Mouse (Mus musculus) heart, adult 2 months (tissue): Measurements from ENCODE around the gene Gclc. TPM values are rescaled to one million over a fixed set of nuclear protein-coding genes. Genes with fewer than 3 reads are reported as not detected.

Experiments used
- DNase-seq, 2 experiments: peaks; one replicate each; pipeline ENCODE4 v3.0.0; 2021
- H3K27ac ChIP-seq: fragments of 200-600 bp; 2 replicates; pipeline ENCODE4 v1.8.1; 2022
- H3K27me3 ChIP-seq: fragments of 200-500 bp; 2 replicates; pipeline ENCODE4 v1.6.1; 2012; ENCODE audit warnings: mild to moderate bottlenecking, low read length, inconsistent platforms, mixed read lengths; ENCODE audit not compliant: control insufficient read depth, insufficient read depth
- H3K36me3 ChIP-seq: fragments of 200-500 bp; 2 replicates; pipeline ENCODE4 v1.6.1; 2012; ENCODE audit warnings: low read length, inconsistent platforms; ENCODE audit not compliant: control insufficient read depth, insufficient read depth
- H3K4me1 ChIP-seq: fragments of 200-500 bp; 2 replicates; pipeline ENCODE4 v1.6.1; 2011; ENCODE audit warnings: low read length; ENCODE audit not compliant: control insufficient read depth, insufficient read depth
- H3K4me3 ChIP-seq: fragments of 200-600 bp; 2 replicates; pipeline ENCODE4 v1.8.1; 2022
- H3K79me2 ChIP-seq: fragments of 200-500 bp; replicated peaks from 2 replicates; pipeline ENCODE4 v1.6.1; 2012; ENCODE audit warnings: mild to moderate bottlenecking, inconsistent platforms, low read length, moderate library complexity, mixed read lengths; ENCODE audit not compliant: control insufficient read depth, insufficient read depth
- H3K9ac ChIP-seq: fragments of 200-500 bp; 2 replicates; pipeline ENCODE4 v1.6.1; 2012; ENCODE audit warnings: low read depth, mild to moderate bottlenecking, control low read depth, inconsistent platforms, low read length, mixed read lengths
- CTCF ChIP-seq: fragments of 200-600 bp; IDR thresholded peaks from 2 replicates; pipeline ENCODE4 v1.8.1; 2022; ENCODE audit warnings: antibody characterized with exemption, mild to moderate bottlenecking, moderate library complexity
- EP300 ChIP-seq: fragments of 200-500 bp; IDR thresholded peaks from 2 replicates; pipeline ENCODE4 v1.6.1; 2011; ENCODE audit warnings: low read depth, low read length, control low read depth; ENCODE audit not compliant: insufficient read depth
- POLR2A ChIP-seq: fragments of 200-500 bp; IDR thresholded peaks from 2 replicates; pipeline ENCODE4 v1.6.1; 2011; ENCODE audit warnings: mild to moderate bottlenecking, low read depth, low read length, control low read depth; ENCODE audit not compliant: insufficient read depth
- WGBS: fragments of 180-500 bp; shearing (Covaris S2); methylation state at CpG from one replicate; pipeline ENCODE4 v1.1.7; 2018; 5-methylcytosine and 5-hydroxymethylcytosine counted together
- intact Hi-C: fragments of 180-260 bp; cut with DNase I; formaldehyde crosslinking; loops from one replicate; pipeline ENCODE4 v1.15.1; 2025
- polyA plus RNA-seq: library from polyadenylated mRNA; depleted of rRNA; stranded (reverse); fragments of >200 nt; gene quantifications from 2 replicates; pipeline ENCODE4 v1.2.3, GENCODE M21; 2012
- total RNA-seq, 2 experiments: library from RNA; stranded (reverse); gene quantifications; 2 replicates each; pipeline ENCODE4 v1.2.3; 2021

Gene Gclc
- total and polyA plus RNA-seq, 3 experiments: 6.6 to 12.0 (median 10.6) TPM

- intact Hi-C loops: loop anchor here (2.0 to 5.0 kb wide), 3 partner anchors 96 to 203 kb away; no protein-coding TSS in a partner anchor
- H3K9ac ChIP-seq: peak overlapping the region; percentile 75
- no peaks in the 10 kb centered on the region; the same call in 1 of the 2 replicates for H3K4me1 ChIP-seq
- peak; percentile 98 for DNase-seq
- TF ChIP-seq POLR2A (peak; percentile 81), CTCF (no peak), EP300 (peak; percentile 76; the same call in 1 of the 2 replicates)
- peak overlapping the region; percentile 72 for H3K4me3 ChIP-seq
- H3K79me2 ChIP-seq: no peaks in the 10 kb centered on the region
- H3K36me3 ChIP-seq: no peaks in the 10 kb centered on the region; the same call in 1 of the 2 replicates
- under 1% methylated on average over 79 of the region's 79 CpGs for WGBS
- H3K27me3 ChIP-seq: no peaks in the 10 kb centered on the region
- H3K27ac ChIP-seq: peak overlapping the region; percentile 86
Measured at GRCm38 (mm10) chr9:77750133-77751060, 3.9 kb upstream of the Gclc start.

- DNase-seq: no peak
- H3K27ac ChIP-seq: peak overlapping the region; percentile 86
- peak overlapping the region; percentile 72 for H3K4me3 ChIP-seq
- WGBS: 1% methylated on average over 12 of the region's 12 CpGs
- H3K27me3 ChIP-seq: no peaks in the 10 kb centered on the region
- H3K36me3 ChIP-seq: peaks cover 2% of the 10 kb centered on the region
- intact Hi-C loops: loop anchor here (2.0 to 5.0 kb wide), 3 partner anchors 96 to 204 kb away; no protein-coding TSS in a partner anchor
- peaks cover 1% of the 10 kb centered on the region for H3K4me1 ChIP-seq
- H3K9ac ChIP-seq: peak overlapping the region; percentile 65
- H3K79me2 ChIP-seq: no peaks in the 10 kb centered on the region
- no peak for TF ChIP-seq POLR2A
- no peak for TF ChIP-seq CTCF
- TF ChIP-seq EP300: no peak
Measured at GRCm38 (mm10) chr9:77751091-77751521, 3.2 kb upstream of the Gclc start.

- under 1% methylated on average over 56 of the region's 57 CpGs for WGBS
- H3K27ac ChIP-seq: peak overlapping the region; percentile 78
- no peak for DNase-seq
- intact Hi-C loops: loop anchor here (5.0 kb wide), 2 partner anchors 157 to 208 kb away; no protein-coding TSS in a partner anchor
- peak overlapping the region; percentile 78 for H3K4me3 ChIP-seq
- H3K4me1 ChIP-seq: peaks cover 3% of the 10 kb centered on the region
- H3K79me2 ChIP-seq: no peaks in the 10 kb centered on the region; the same call in 1 of the 2 replicates
- TF ChIP-seq CTCF (peak; percentile 58), POLR2A (no peak; the same call in 1 of the 2 replicates)
- H3K27me3 ChIP-seq: no peaks in the 10 kb centered on the region
- H3K9ac ChIP-seq: peak overlapping the region; percentile 47
- H3K36me3 ChIP-seq: peaks cover 2% of the 10 kb centered on the region
Measured at GRCm38 (mm10) chr9:77754728-77755402, 530 bp downstream of the Gclc start.

GRCm38 (mm10) chr9:77755403-77755784 is 1.1 kb downstream of the Gclc start:
- intact Hi-C loops: no loop called here
- H3K27ac ChIP-seq: peak overlapping the region; percentile 78

GRCm38 (mm10) chr9:77756076-77756475 is 1.7 kb downstream of the Gclc start:
- Histone ChIP-seq H3K4me1 (peaks cover 3% of the 10 kb centered on the region), H3K9ac (no peak overlapping the region), H3K27ac (no peak overlapping the region), H3K79me2 (no peaks in the 10 kb centered on the region; the same call in 1 of the 2 replicates), H3K27me3 (no peaks in the 10 kb centered on the region), H3K4me3 (peak overlapping the region; percentile 78), H3K36me3 (peaks cover 2% of the 10 kb centered on the region)
- TF ChIP-seq POLR2A (no peak), CTCF (peak; percentile 73), EP300 (no peak)
- intact Hi-C loops: no loop called here
- 28% methylated on average over 9 of the region's 9 CpGs for WGBS
- no peak for DNase-seq

More at GRCm38 (mm10) chr9:77755403-77755784, 1.1 kb downstream of the Gclc start:
- peaks cover 3% of the 10 kb centered on the region for H3K4me1 ChIP-seq
- TF ChIP-seq EP300 (no peak), CTCF (no peak), POLR2A (no peak)
- H3K9ac ChIP-seq: no peak overlapping the region; the same call in 1 of the 2 replicates
- H3K79me2 ChIP-seq: no peaks in the 10 kb centered on the region; the same call in 1 of the 2 replicates
- peak overlapping the region; percentile 78 for H3K4me3 ChIP-seq
- DNase-seq: no peak
- 29% methylated on average over 9 of the region's 9 CpGs for WGBS
- H3K36me3 ChIP-seq: peaks cover 2% of the 10 kb centered on the region
- H3K27me3 ChIP-seq: no peaks in the 10 kb centered on the region
